Mouse (Mus musculus) myocyte (in vitro differentiated cells): ENCODE measurements around the gene Nol9.

Experiments used
- MAX ChIP-seq: IDR thresholded peaks from one replicate; pipeline ENCODE4 v1.6.1; 2011; ENCODE audit warnings: low read depth, mild to moderate bottlenecking, control low read depth
- MYOD1 ChIP-seq, 3 experiments: IDR thresholded peaks; one replicate each; pipeline ENCODE4 v1.6.1; 2011; ENCODE audit warnings: control low read depth in 2 of 3, low read depth in 2 of 3, mild to moderate bottlenecking in 2 of 3, moderate library complexity in 1 of 3; ENCODE audit not compliant: insufficient read length in 2 of 3, control insufficient read depth in 1 of 3
- POLR2A ChIP-seq: IDR thresholded peaks from one replicate; pipeline ENCODE4 v1.6.1; 2011; ENCODE audit warnings: low read depth, mild to moderate bottlenecking, control low read depth, moderate library complexity; ENCODE audit not compliant: insufficient read length
- POLR2AphosphoS2 ChIP-seq: IDR thresholded peaks from one replicate; pipeline ENCODE4 v1.6.1; 2011; ENCODE audit warnings: low read depth, control low read depth; ENCODE audit not compliant: insufficient read length
- TCF12 ChIP-seq: IDR thresholded peaks from one replicate; pipeline ENCODE4 v1.6.1; 2011; ENCODE audit warnings: mild to moderate bottlenecking, control low read depth; ENCODE audit not compliant: poor library complexity, insufficient read depth, severe bottlenecking
- USF1 ChIP-seq: IDR thresholded peaks from one replicate; pipeline ENCODE4 v1.6.1; 2011; ENCODE audit warnings: low read depth, mild to moderate bottlenecking, control low read depth, moderate library complexity

DNA sequence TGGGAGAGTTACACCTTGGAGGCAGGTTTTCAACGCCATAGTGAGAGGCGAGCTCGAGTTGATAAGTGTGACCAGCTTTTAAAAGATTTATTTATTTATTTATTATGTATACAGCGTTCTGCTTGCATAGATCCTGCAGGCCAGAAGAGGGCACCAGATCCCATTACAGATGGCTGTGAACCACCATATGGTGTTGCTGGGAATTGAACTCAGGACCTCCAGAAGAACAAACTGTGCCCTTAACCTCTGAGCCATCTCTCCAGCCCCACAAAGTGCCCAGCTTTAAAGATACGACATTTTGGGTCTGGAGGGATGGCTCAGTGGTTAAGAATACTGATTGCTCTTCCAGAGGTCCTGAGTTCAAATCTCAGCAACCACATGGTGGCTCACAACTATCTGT, 10.0 kb upstream of the Nol9 start:
- TF ChIP-seq MAX (no peak), TCF12 (no peak), USF1 (no peak), POLR2AphosphoS2 (no peak), POLR2A (no peak), MYOD1 (IDR thresholded peaks at IDR 0.05; ENCODE audit: control insufficient read depth in 1 of 3, insufficient read length in 2 of 3, low read depth in 2 of 3) (no peak)
